Mouse (Mus musculus): Measurements from ENCODE around the gene Lipa. TPM values are rescaled to one million over a fixed set of nuclear protein-coding genes. Genes with fewer than 3 reads are reported as not detected.

The Lipa gene
- polyA plus RNA-seq (2015; fragmentation: Nextera tagmentation; extraction: Ambion mirVana), result 24.9 and 27.2 TPM in 2 replicates

DNA sequence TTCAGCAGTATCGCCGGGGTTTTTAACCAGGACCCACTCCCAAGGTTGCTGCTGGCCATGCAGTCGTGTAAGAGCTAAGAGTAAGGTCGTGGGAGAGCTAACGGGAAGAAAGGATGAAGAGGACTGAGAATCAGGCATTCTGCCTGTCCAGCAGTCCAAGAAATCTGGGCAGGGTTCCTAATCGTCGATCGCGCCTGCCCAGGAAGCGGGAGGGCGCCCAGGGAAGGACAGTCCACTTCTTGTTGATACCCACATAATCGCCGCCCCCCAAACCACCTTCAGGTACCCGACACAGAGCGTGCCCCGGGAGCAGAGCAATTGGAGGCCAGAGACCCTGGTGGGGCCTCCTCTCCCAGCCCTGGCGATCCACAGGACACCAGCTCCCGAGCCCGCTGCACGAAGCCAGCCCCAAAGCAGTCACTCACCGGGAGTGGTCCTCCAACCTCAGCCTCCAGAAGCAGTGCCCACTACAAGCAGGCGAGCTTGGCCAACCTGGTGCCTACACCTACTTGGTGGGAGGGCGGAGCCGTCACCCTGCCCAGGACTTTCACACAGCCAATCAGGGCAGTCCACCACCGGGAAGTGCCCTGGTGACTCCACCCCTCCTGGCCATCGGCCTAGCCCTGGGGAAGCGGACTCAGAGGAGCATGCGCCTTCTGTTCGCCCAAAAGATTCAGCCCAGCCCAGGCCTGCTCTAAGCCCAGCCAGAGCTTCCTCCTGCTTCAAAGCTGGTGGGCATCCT, at the start of gene Lipa:
Lipa (minus strand) TSS at position 534 of the 742 bp plus-strand sequence.
- Histone ChIP-seq H3K4me3 (ENCODE audit: low read depth, low read length) (peak within 1 kb of the TSS; percentile 77), H3K4me1 (ENCODE audit: control insufficient read depth, insufficient read depth, low read length) (peaks cover 6% of the 10 kb centered on the region), H3K4me2 (ENCODE audit: low read length) (peak within 1 kb of the TSS; percentile 87), H3K27ac (ENCODE audit: low read length) (peak within 1 kb of the TSS; percentile 80), H3K9ac (ENCODE audit: low read depth, low read length) (peak within 1 kb of the TSS; percentile 85), H3K36me3 (ENCODE audit: control insufficient read depth, insufficient read depth, low read length) (no peaks in the 10 kb centered on the region), H3K9me3 (replicated peaks; ENCODE audit: control insufficient read depth, low read length, poor library complexity, severe bottlenecking) (no peaks in the 10 kb centered on the region), H3K27me3 (ENCODE audit: control insufficient read depth, insufficient read depth, low read depth, low read length) (no peaks in the 10 kb centered on the region)
- ATAC-seq, result peak; percentile 100
- WGBS, result under 1% methylated on average over 29 of the region's 29 CpGs

DNA sequence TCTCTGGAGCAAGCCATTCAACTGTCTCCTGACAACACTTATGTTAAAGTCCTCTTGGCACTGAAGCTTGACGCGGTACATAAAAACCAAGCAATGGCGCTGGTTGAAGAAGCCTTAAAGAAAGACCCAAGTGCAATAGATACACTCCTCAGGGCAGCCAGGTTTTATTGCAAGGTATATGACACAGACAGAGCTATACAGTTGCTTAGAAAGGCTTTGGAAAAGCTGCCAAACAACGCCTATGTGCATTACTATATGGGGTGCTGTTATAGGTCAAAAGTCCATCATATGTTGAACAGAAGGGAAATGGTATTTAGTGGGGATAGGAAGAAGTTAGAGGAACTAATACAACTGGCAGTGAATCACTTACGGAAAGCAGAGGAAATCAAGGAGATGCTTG, 46.4 kb upstream of the Lipa start:
- no peaks in the 10 kb centered on the region for H3K27me3 ChIP-seq (ENCODE audit: control insufficient read depth, insufficient read depth, low read depth, low read length)
- H3K9me3 ChIP-seq (replicated peaks; ENCODE audit: control insufficient read depth, low read length, poor library complexity, severe bottlenecking), result no peaks in the 10 kb centered on the region
- H3K4me1 ChIP-seq (ENCODE audit: control insufficient read depth, insufficient read depth, low read length), result no peaks in the 10 kb centered on the region
- H3K27ac ChIP-seq (ENCODE audit: low read length), result no peak overlapping the region
- peaks cover 3% of the 10 kb centered on the region; the same call in 1 of the 2 replicates for H3K36me3 ChIP-seq (ENCODE audit: control insufficient read depth, insufficient read depth, low read length)
- no peak overlapping the region for H3K9ac ChIP-seq (ENCODE audit: low read depth, low read length)
- WGBS, result 97% methylated on average over 5 of the region's 5 CpGs
- H3K4me2 ChIP-seq (ENCODE audit: low read length), result no peak overlapping the region
- ATAC-seq, result no peak
- no peak overlapping the region for H3K4me3 ChIP-seq (ENCODE audit: low read depth, low read length)

DNA sequence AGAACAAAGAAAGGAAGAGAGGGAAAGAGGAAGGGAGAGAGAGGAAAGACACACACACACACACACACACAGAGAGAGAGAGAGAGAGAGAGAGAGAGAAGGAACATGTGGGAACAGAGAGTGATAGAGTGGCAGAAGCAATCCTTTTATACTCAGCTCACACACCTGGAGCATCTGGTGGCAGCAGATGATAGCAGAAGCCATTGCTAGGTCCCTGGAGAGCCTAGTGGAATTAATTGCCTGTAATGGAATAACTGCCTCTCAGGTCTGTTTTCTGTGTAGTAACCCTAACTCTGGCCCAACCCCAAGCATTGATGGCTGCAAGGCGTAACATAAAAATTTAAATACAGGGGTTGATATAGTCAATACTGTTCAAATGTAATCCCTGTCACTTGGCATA, 43.8 kb upstream of the Lipa start:
- H3K4me3 ChIP-seq (ENCODE audit: low read depth, low read length), result no peak overlapping the region
- H3K4me2 ChIP-seq (ENCODE audit: low read length), result no peak overlapping the region
- H3K27me3 ChIP-seq (ENCODE audit: control insufficient read depth, insufficient read depth, low read depth, low read length), result no peaks in the 10 kb centered on the region
- ATAC-seq, result peak; percentile 54
- WGBS, result 88% methylated on average over 1 of the region's 1 CpGs
- peaks cover 3% of the 10 kb centered on the region; the same call in 1 of the 2 replicates for H3K36me3 ChIP-seq (ENCODE audit: control insufficient read depth, insufficient read depth, low read length)
- no peak overlapping the region for H3K9ac ChIP-seq (ENCODE audit: low read depth, low read length)
- H3K4me1 ChIP-seq (ENCODE audit: control insufficient read depth, insufficient read depth, low read length), result no peaks in the 10 kb centered on the region
- H3K27ac ChIP-seq (ENCODE audit: low read length), result no peak overlapping the region
- no peaks in the 10 kb centered on the region for H3K9me3 ChIP-seq (replicated peaks; ENCODE audit: control insufficient read depth, low read length, poor library complexity, severe bottlenecking)

DNA sequence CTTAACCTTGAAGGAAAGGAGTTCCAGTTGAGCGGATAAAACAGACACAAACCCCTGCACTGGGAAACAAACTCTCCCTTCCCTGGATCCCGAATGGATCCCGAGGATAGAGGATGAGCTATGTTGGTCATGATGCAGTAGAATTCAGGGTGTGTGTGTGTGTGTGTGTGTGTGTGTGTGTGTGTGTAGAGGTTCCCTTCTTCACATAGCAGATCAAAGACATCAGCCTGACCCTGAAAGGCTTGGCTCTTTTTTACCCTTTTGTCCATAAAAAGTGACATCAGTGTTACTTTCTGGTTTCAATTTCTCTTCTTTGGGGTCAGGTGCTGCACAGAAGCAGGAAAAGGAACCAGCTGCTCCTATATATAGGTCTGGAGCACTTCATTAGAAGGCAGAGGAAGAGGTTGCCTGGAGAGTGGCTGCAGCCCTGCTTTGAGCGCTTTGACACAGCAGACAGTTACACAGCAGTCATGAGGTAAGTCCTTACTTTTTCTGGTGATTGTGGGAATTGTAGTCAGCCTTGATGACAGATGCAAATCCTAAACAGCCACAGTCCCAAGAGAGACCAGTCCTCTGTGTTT, 42.7 kb upstream of the Lipa start:
- no peak overlapping the region for H3K4me2 ChIP-seq (ENCODE audit: low read length)
- no peak overlapping the region for H3K27ac ChIP-seq (ENCODE audit: low read length)
- H3K4me3 ChIP-seq (ENCODE audit: low read depth, low read length), result no peak overlapping the region
- no peaks in the 10 kb centered on the region for H3K9me3 ChIP-seq (replicated peaks; ENCODE audit: control insufficient read depth, low read length, poor library complexity, severe bottlenecking)
- ATAC-seq, result no peak
- H3K4me1 ChIP-seq (ENCODE audit: control insufficient read depth, insufficient read depth, low read length), result no peaks in the 10 kb centered on the region
- H3K36me3 ChIP-seq (ENCODE audit: control insufficient read depth, insufficient read depth, low read length), result peaks cover 3% of the 10 kb centered on the region; the same call in 1 of the 2 replicates
- 72% methylated on average over 4 of the region's 4 CpGs for WGBS
- no peaks in the 10 kb centered on the region for H3K27me3 ChIP-seq (ENCODE audit: control insufficient read depth, insufficient read depth, low read depth, low read length)
- H3K9ac ChIP-seq (ENCODE audit: low read depth, low read length), result no peak overlapping the region

DNA sequence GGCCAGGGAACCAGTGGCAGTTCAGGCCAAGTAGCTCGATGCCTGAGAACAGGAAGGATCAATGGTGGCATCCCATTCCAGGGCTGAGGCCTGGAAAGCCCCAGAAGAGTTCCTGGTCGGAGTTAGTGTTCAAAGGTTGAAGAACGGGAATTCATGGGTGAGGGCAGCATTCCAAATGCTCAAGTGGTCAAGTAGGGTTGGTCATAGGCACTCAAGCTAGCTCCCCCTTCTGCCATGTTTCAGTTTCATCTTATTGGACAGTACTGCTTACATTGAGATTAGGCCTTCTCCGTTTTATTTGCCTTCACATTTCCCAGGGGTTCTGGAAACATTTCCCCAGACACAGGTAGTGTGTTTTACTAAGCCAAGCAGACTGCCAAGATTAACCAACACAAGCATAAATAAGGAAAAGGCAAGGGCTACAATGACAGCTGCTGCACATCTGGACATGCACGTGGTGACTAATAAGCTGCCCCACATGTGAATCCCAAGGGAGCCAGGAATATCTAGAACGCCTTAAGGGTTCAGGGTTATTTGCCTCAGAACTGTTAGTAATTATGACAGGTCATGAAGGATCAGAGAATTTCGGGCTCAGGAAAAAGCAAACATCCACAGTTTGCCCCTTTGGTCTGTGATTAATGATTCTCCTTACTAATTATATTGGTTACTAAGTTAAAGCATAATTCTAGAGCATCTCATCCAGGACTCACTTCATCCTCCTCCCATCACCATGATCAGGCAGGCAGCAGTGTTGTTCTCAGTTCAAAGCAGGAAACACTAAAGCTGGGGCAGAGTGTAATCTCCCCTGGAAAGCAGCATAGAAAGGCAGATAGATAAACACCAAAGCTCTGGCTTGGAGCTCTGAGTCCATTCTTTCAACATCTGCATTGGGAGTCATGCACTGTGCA, 42.0 kb upstream of the Lipa start:
- Histone ChIP-seq H3K9ac (ENCODE audit: low read depth, low read length) (no peak overlapping the region), H3K27me3 (ENCODE audit: control insufficient read depth, insufficient read depth, low read depth, low read length) (no peaks in the 10 kb centered on the region), H3K4me2 (ENCODE audit: low read length) (no peak overlapping the region)

DNA sequence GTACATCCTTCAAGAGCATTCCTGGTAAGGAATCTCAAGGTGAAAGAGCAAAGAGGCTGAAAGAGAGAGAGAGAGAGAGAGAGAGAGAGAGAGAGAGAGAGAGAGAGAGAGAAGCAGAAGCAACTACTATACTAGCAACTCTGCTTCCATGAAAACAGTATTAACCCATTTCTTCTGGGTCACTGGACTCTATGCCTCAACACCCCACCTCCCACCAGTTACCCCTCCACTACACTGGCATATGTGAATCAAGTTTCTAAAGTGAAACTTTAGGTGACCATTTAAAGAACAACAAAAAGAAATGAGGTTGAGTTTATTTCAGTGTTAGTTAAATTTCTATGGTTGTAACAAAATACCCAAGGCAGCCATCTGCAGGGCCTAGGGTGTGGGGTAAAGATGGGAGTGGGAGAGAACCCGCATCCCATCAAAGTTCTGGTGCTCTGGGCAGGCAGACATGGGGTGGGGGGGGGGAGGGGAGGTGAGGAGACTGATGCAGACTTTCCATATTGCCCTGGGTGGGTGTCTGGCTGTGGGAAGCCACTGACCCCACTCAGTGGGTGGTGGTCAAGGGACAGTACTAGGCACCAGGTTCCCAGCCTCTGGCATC, 39.0 kb upstream of the Lipa start:
- WGBS, result 78% methylated on average over 1 of the region's 1 CpGs
- Histone ChIP-seq H3K4me1 (ENCODE audit: control insufficient read depth, insufficient read depth, low read length) (no peaks in the 10 kb centered on the region), H3K27ac (ENCODE audit: low read length) (no peak overlapping the region)

More for the DNA sequence above, 42.0 kb upstream of the Lipa start:
- Histone ChIP-seq H3K36me3 (ENCODE audit: control insufficient read depth, insufficient read depth, low read length) (peaks cover 3% of the 10 kb centered on the region; the same call in 1 of the 2 replicates), H3K27ac (ENCODE audit: low read length) (no peak overlapping the region), H3K9me3 (replicated peaks; ENCODE audit: control insufficient read depth, low read length, poor library complexity, severe bottlenecking) (no peaks in the 10 kb centered on the region), H3K4me3 (ENCODE audit: low read depth, low read length) (no peak overlapping the region), H3K4me1 (ENCODE audit: control insufficient read depth, insufficient read depth, low read length) (no peaks in the 10 kb centered on the region)
- WGBS, result 75% methylated on average over 7 of the region's 7 CpGs
- no peak for ATAC-seq

DNA sequence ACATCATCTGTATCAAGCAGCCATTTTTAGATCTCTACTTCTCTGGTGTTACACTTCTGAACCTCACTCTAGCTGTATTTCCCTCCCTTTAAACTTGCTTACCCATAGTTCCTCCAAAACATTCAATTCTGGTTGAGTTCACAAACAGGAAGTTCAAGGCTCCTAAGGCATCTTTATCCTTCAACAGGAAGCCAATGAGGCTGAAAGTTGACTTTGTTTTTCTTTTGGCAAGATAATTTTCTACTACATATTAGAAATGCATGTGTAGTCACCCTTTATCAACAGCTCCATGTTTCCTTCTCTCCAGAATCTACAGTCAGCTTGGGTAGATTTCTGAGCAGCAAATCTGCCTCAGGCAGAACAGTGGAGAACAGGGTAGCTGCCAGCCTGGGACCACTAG, 35.3 kb upstream of the Lipa start:
- no peak for ATAC-seq

More for the DNA sequence above, 39.0 kb upstream of the Lipa start:
- Histone ChIP-seq H3K9me3 (replicated peaks; ENCODE audit: control insufficient read depth, low read length, poor library complexity, severe bottlenecking) (no peaks in the 10 kb centered on the region), H3K4me3 (ENCODE audit: low read depth, low read length) (no peak overlapping the region), H3K36me3 (ENCODE audit: control insufficient read depth, insufficient read depth, low read length) (no peaks in the 10 kb centered on the region), H3K27me3 (ENCODE audit: control insufficient read depth, insufficient read depth, low read depth, low read length) (no peaks in the 10 kb centered on the region), H3K4me2 (ENCODE audit: low read length) (no peak overlapping the region), H3K9ac (ENCODE audit: low read depth, low read length) (no peak overlapping the region)
- ATAC-seq, result no peak

DNA sequence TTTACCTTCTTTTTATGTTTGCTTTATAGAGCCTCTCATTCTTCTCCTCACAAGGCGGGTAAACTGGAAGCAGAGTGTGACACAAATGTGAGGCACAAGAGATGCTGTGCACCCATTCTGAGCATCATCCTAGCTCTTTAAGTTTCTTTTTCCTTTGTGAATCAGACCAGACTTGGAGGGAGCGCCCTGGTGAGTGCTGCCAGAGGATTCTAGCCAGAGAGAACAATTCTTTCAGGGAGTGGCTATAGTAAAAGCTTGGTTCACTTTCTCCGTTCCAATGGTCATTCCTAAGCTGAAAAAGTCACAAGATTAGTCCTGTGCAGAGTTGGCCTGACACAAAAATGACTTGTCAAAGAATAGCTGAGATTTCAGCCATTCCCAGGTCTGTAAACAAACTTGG, 29.3 kb upstream of the Lipa start:
- Histone ChIP-seq H3K4me3 (ENCODE audit: low read depth, low read length) (no peak overlapping the region), H3K9me3 (replicated peaks; ENCODE audit: control insufficient read depth, low read length, poor library complexity, severe bottlenecking) (no peaks in the 10 kb centered on the region), H3K9ac (ENCODE audit: low read depth, low read length) (no peak overlapping the region), H3K4me1 (ENCODE audit: control insufficient read depth, insufficient read depth, low read length) (peaks cover 7% of the 10 kb centered on the region; the same call in 1 of the 2 replicates), H3K36me3 (ENCODE audit: control insufficient read depth, insufficient read depth, low read length) (no peaks in the 10 kb centered on the region), H3K27ac (ENCODE audit: low read length) (no peak overlapping the region), H3K4me2 (ENCODE audit: low read length) (no peak overlapping the region), H3K27me3 (ENCODE audit: control insufficient read depth, insufficient read depth, low read depth, low read length) (no peaks in the 10 kb centered on the region)
- ATAC-seq, result no peak
- WGBS, result 66% methylated on average over 3 of the region's 3 CpGs

More for the DNA sequence above, 35.3 kb upstream of the Lipa start:
- Histone ChIP-seq H3K36me3 (ENCODE audit: control insufficient read depth, insufficient read depth, low read length) (no peaks in the 10 kb centered on the region), H3K27me3 (ENCODE audit: control insufficient read depth, insufficient read depth, low read depth, low read length) (no peaks in the 10 kb centered on the region), H3K9me3 (replicated peaks; ENCODE audit: control insufficient read depth, low read length, poor library complexity, severe bottlenecking) (no peaks in the 10 kb centered on the region), H3K9ac (ENCODE audit: low read depth, low read length) (no peak overlapping the region), H3K4me1 (ENCODE audit: control insufficient read depth, insufficient read depth, low read length) (no peaks in the 10 kb centered on the region), H3K27ac (ENCODE audit: low read length) (no peak overlapping the region), H3K4me3 (ENCODE audit: low read depth, low read length) (no peak overlapping the region), H3K4me2 (ENCODE audit: low read length) (no peak overlapping the region)

Data from midbrain, embryonic 16.5 days (tissue).